Mouse (Mus musculus) intestine, embryonic 15.5 days (tissue): ENCODE results near the gene Vat1l. TPM values are rescaled to one million over a fixed set of nuclear protein-coding genes. Genes with fewer than 3 reads are reported as not detected.

Experiments
- ATAC-seq: fragments of 200-750 bp; cut with Nextera tagmentation; 2 replicates; pipeline ENCODE4 v1.8.0; 2017; ENCODE audit warnings: moderate TSS enrichment, moderate library complexity
- H3K27ac ChIP-seq: fragments of 300-500 bp; sonication (generic); 2 replicates; pipeline ENCODE4 v1.5.1; 2015; ENCODE audit warnings: mild to moderate bottlenecking, inconsistent platforms
- H3K27me3 ChIP-seq: fragments of 300-500 bp; sonication (generic); replicated peaks from 2 replicates; pipeline ENCODE4 v1.6.1; 2015; ENCODE audit warnings: inconsistent platforms
- H3K36me3 ChIP-seq: fragments of 300-500 bp; sonication (generic); 2 replicates; pipeline ENCODE4 v1.6.1; 2015; ENCODE audit warnings: inconsistent platforms
- H3K4me1 ChIP-seq: fragments of 300-500 bp; sonication (generic); replicated peaks from 2 replicates; pipeline ENCODE4 v1.6.1; 2015; ENCODE audit warnings: inconsistent platforms
- H3K4me2 ChIP-seq: fragments of 300-500 bp; sonication (generic); replicated peaks from 2 replicates; pipeline ENCODE4 v1.6.1; 2015; ENCODE audit warnings: mild to moderate bottlenecking, inconsistent platforms
- H3K4me3 ChIP-seq: fragments of 300-500 bp; sonication (generic); replicated peaks from 2 replicates; pipeline ENCODE4 v1.5.1; 2015; ENCODE audit warnings: inconsistent platforms
- H3K9ac ChIP-seq: fragments of 300-500 bp; sonication (generic); 2 replicates; pipeline ENCODE4 v1.6.1; 2015; ENCODE audit warnings: inconsistent platforms
- H3K9me3 ChIP-seq: fragments of 300-500 bp; sonication (generic); 2 replicates; pipeline ENCODE4 v1.6.1; 2016; ENCODE audit warnings: inconsistent platforms
- WGBS: fragments of 180-500 bp; shearing (Covaris S2); methylation state at CpG from one replicate; pipeline ENCODE4 v1.1.7; 2015; 5-methylcytosine and 5-hydroxymethylcytosine counted together
- polyA plus RNA-seq: library from polyadenylated mRNA; unstranded; fragments of >200 nt; fragmentation: Nextera tagmentation; extraction: Ambion mirVana; gene quantifications from 2 replicates; pipeline ENCODE4 v1.2.1, GENCODE M21; 2015

Gene Vat1l
- polyA plus RNA-seq, result 2.4 and 3.5 TPM in 2 replicates

GRCm38 (mm10) chr8:114205221-114205901, at the start of gene Vat1l:
Vat1l (plus strand) TSS chr8:114205612.
- peak; percentile 72 for ATAC-seq
- H3K9ac ChIP-seq, result no peak within 1 kb of the TSS
- peaks cover 8% of the 10 kb centered on the region; the same call in 1 of the 2 replicates for H3K4me1 ChIP-seq
- H3K9me3 ChIP-seq, result no peaks in the 10 kb centered on the region
- H3K4me3 ChIP-seq, result peak within 1 kb of the TSS; percentile 40
- no peak within 1 kb of the TSS for H3K27ac ChIP-seq
- peaks cover 20% of the 10 kb centered on the region for H3K27me3 ChIP-seq
- no peaks in the 10 kb centered on the region for H3K36me3 ChIP-seq
- WGBS, result under 1% methylated on average over 39 of the region's 39 CpGs
- H3K4me2 ChIP-seq, result peak within 1 kb of the TSS; percentile 79

GRCm38 (mm10) chr8:114158586-114158985, 46.8 kb upstream of the Vat1l start:
- Histone ChIP-seq H3K4me1 (no peaks in the 10 kb centered on the region), H3K4me3 (no peak overlapping the region), H3K9ac (no peak overlapping the region), H3K9me3 (no peaks in the 10 kb centered on the region), H3K27me3 (no peaks in the 10 kb centered on the region), H3K4me2 (no peak overlapping the region), H3K36me3 (no peaks in the 10 kb centered on the region), H3K27ac (no peak overlapping the region)
- WGBS, result 68% methylated on average over 2 of the region's 2 CpGs
- no peak for ATAC-seq

DNA sequence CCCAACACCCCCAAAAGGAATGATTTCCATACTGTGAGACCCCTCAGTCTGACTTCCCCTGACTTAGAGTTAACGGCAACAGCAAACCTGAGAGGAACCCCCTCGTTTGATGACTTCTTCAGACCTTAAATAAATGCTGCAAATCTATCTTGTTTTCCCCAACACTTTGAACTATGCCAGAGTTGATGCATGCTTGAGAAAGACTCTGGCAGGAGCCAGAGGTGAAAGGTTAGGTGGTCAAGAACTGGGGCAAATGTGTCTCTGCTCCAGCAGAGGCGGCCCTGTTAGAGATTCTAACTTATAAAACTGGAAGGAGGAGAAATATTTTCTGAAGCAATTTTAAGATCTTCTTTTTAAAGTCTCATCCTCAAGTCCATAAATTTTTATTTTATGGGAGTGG, 45.7 kb upstream of the Vat1l start:
- Histone ChIP-seq H3K27ac (no peak overlapping the region), H3K9ac (no peak overlapping the region), H3K4me1 (no peaks in the 10 kb centered on the region), H3K27me3 (no peaks in the 10 kb centered on the region), H3K36me3 (no peaks in the 10 kb centered on the region), H3K4me2 (no peak overlapping the region), H3K9me3 (no peaks in the 10 kb centered on the region), H3K4me3 (no peak overlapping the region)
- 70% methylated on average over 3 of the region's 3 CpGs for WGBS
- no peak for ATAC-seq

- no peak overlapping the region for H3K27ac ChIP-seq
- no peaks in the 10 kb centered on the region for H3K36me3 ChIP-seq
- no peaks in the 10 kb centered on the region for H3K27me3 ChIP-seq
- 83% methylated on average over 3 of the region's 3 CpGs for WGBS
- H3K4me3 ChIP-seq, result no peak overlapping the region
- H3K9ac ChIP-seq, result no peak overlapping the region
- no peak for ATAC-seq
- no peaks in the 10 kb centered on the region for H3K9me3 ChIP-seq
- no peaks in the 10 kb centered on the region for H3K4me1 ChIP-seq
- H3K4me2 ChIP-seq, result no peak overlapping the region
Observed at GRCm38 (mm10) chr8:114163871-114164270, 41.5 kb upstream of the Vat1l start.

DNA sequence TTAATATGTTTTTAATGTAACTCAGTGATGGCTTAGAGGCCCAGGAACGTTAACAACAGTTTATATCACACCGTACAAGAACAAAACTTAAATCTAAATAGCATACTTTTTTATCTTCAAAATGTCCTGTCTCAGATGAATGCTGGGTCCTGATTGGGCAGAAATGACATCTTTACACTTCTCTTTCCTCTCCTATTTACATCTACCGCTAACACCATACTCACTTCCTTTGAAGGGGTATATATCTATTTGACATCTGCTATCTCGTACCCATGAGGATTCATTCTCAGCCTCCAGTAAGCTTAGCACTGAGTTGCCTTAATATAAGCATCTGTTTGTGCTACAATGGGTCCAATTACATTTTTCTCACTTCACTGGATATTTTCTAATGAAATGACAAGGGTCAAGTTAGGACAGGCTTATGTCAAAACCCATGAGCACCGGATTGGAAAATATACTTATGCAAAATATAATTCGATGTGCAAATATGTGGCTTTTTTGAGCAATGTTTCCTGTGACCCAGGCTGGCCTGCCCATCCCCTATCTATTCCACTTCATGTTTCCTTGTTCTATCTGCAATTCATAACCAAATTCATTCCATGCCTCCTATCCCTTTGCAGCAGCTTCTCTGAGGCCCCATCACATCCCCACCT, 40.8 kb upstream of the Vat1l start:
- ATAC-seq, result no peak
- no peak overlapping the region for H3K4me3 ChIP-seq
- 77% methylated on average over 6 of the region's 6 CpGs for WGBS
- H3K4me1 ChIP-seq, result no peaks in the 10 kb centered on the region
- no peak overlapping the region for H3K4me2 ChIP-seq
- H3K9ac ChIP-seq, result no peak overlapping the region
- H3K9me3 ChIP-seq, result no peaks in the 10 kb centered on the region
- H3K36me3 ChIP-seq, result no peaks in the 10 kb centered on the region
- no peaks in the 10 kb centered on the region for H3K27me3 ChIP-seq
- no peak overlapping the region for H3K27ac ChIP-seq

DNA sequence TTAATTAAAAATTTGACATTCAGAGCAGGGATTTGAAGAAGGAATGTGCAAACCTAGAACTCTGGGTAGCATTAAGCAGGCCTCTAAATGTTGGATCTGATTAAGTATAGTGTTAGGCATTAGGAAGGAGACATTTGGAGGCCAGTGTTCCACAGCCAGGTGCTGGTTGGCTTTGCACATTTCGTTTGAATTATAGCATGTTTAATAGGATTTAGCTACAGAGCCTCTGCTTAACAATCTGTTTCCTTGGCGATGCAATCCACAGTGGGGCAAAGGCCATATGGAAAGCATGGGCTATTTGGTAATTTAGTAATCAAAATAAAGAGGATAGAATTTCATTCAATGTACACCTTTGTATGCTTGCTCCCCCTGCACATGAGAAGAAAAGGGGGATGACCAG, 39.7 kb upstream of the Vat1l start:
- Histone ChIP-seq H3K4me3 (no peak overlapping the region), H3K9ac (no peak overlapping the region), H3K36me3 (no peaks in the 10 kb centered on the region), H3K9me3 (no peaks in the 10 kb centered on the region), H3K4me2 (no peak overlapping the region), H3K27me3 (no peaks in the 10 kb centered on the region), H3K27ac (no peak overlapping the region), H3K4me1 (no peaks in the 10 kb centered on the region)
- no peak for ATAC-seq
- WGBS, result 55% methylated on average over 2 of the region's 2 CpGs

DNA sequence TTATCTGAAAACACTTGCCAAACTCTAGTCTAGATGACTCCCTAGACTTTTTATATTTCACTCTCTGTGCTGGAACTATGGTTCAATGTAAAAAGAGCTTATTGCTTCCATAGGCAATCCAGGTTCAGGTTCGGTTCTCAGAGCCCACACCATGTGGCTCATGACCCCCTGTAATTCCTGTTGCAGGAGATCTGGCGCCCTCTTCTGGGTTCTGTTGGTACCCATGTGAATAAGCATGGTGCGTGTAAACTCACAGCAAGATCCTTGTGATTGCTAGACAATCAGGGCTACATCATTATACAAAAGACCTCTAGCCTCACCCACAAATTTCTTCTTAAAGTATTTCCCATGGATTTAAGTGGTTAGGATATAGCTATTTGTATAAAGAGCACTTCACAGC, 28.7 kb upstream of the Vat1l start:
- no peak for ATAC-seq
- Histone ChIP-seq H3K4me3 (no peak overlapping the region), H3K4me2 (no peak overlapping the region), H3K4me1 (no peaks in the 10 kb centered on the region), H3K27ac (no peak overlapping the region), H3K27me3 (no peaks in the 10 kb centered on the region), H3K9ac (no peak overlapping the region), H3K9me3 (no peaks in the 10 kb centered on the region), H3K36me3 (no peaks in the 10 kb centered on the region)
- 73% methylated on average over 3 of the region's 3 CpGs for WGBS

DNA sequence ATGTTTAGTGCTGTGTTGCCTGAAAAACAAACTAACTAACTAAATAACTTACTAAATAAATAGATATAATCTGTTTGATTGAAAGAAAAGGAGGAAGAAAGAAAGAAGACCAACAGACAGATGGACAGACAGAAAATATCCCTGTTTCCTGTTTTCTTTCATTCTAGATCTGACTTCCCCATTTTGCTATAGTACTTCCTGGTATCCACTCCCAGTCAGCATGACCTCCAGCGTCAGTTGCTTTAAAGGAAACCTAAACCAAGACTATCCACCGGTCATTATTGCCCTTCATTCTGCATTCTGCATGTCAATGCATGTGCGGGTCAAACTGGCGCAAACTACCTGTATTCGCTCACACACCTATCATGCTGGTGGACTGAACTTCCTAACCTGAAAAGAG, 12.1 kb upstream of the Vat1l start:
- no peak overlapping the region for H3K4me2 ChIP-seq
- no peaks in the 10 kb centered on the region for H3K4me1 ChIP-seq
- H3K9me3 ChIP-seq, result no peaks in the 10 kb centered on the region
- no peaks in the 10 kb centered on the region for H3K27me3 ChIP-seq
- WGBS, result 87% methylated on average over 5 of the region's 5 CpGs
- no peak overlapping the region for H3K4me3 ChIP-seq
- no peak overlapping the region for H3K9ac ChIP-seq
- no peak for ATAC-seq
- no peaks in the 10 kb centered on the region for H3K36me3 ChIP-seq
- H3K27ac ChIP-seq, result no peak overlapping the region

DNA sequence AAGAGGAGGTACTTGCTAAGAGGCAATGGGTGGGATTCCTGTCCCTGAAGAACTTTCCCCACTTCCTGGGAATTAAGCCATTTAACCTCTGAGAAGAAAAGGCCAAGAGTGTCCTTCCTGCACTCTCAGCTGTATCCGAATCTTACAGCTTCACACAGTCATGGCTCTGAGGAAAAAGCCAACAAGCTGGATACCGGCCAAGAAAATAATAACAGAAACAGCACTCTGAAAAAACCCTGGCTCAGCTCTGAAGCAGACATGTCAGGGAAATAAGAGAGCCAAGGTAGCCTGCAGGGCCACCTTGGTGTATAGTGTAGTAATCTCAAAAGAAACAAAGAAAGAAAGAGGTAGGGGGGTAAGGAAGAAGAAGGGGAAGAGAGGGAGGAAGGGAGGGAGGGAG, 6.4 kb upstream of the Vat1l start:
- WGBS, result 41% methylated on average over 2 of the region's 2 CpGs
- no peak overlapping the region for H3K9ac ChIP-seq

DNA sequence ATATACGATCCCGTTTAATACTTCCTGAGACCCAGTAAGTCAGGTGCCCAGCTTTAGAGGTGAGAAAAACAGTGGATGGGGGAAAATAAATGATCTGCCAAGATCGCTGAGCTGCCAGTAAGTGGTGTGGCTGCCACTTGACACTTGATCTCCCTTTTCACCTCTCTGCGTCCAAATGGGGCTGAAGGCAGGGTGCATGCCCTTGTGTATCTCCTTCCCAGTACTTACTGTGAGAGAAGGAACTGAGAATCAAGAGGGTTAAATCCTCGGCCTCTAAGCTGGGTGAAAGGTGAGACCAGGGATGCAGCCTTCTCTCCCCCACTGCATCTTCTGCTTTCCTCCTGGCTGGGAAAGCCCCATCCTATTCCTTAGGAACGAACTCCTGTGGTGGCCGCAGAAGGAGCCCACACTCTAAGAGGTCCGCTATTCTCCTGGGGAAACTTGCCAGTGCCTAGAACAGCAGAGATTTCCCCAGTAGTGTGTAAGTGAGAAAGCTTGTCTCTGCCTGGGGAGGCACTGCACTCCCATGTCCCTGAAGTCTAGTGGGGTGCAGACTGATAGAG, 1.1 kb downstream of the Vat1l start:
- WGBS, result 8% methylated on average over 8 of the region's 8 CpGs
- Histone ChIP-seq H3K4me2 (no peak overlapping the region), H3K4me3 (no peak overlapping the region)

More for the DNA sequence above, 6.4 kb upstream of the Vat1l start:
- no peak for ATAC-seq
- no peak overlapping the region for H3K4me2 ChIP-seq
- no peaks in the 10 kb centered on the region for H3K36me3 ChIP-seq
- H3K4me1 ChIP-seq, result no peaks in the 10 kb centered on the region
- H3K27me3 ChIP-seq, result peaks cover 4% of the 10 kb centered on the region; the same call in 1 of the 2 replicates
- no peak overlapping the region for H3K4me3 ChIP-seq
- H3K27ac ChIP-seq, result no peak overlapping the region
- no peaks in the 10 kb centered on the region for H3K9me3 ChIP-seq

GRCm38 (mm10) chr8:114207026-114207425, 1.6 kb downstream of the Vat1l start:
- H3K4me2 ChIP-seq, result no peak overlapping the region
- H3K4me1 ChIP-seq, result peaks cover 8% of the 10 kb centered on the region; the same call in 1 of the 2 replicates
- H3K36me3 ChIP-seq, result no peaks in the 10 kb centered on the region
- no peak overlapping the region for H3K27ac ChIP-seq
- no peak for ATAC-seq
- no peak overlapping the region for H3K9ac ChIP-seq
- no peak overlapping the region for H3K4me3 ChIP-seq
- peaks cover 20% of the 10 kb centered on the region for H3K27me3 ChIP-seq
- no peaks in the 10 kb centered on the region for H3K9me3 ChIP-seq
- WGBS, result 34% methylated on average over 4 of the region's 4 CpGs

More for the DNA sequence above, 1.1 kb downstream of the Vat1l start:
- peaks cover 8% of the 10 kb centered on the region; the same call in 1 of the 2 replicates for H3K4me1 ChIP-seq
- peaks cover 20% of the 10 kb centered on the region for H3K27me3 ChIP-seq
- no peak overlapping the region for H3K27ac ChIP-seq
- H3K36me3 ChIP-seq, result no peaks in the 10 kb centered on the region
- no peak for ATAC-seq
- H3K9ac ChIP-seq, result no peak overlapping the region
- H3K9me3 ChIP-seq, result no peaks in the 10 kb centered on the region

DNA sequence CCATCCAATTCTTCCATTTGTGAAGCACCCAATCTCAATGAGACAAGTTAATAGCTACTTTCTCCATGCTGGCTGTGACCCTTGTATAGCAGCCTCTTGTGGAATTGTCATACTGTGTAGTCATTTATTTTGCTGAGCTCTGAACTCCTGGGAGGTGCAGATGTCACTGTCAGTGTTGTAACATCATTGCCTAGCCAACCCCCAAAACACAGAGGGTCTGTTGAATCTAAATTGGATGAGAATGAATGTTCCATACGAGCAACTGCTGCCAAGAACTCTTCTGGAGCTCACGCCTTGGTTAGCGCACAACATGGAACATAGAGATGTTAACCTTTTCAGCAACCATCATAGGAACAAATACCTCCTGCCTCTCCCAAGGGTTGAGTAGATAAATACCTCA, 15.4 kb downstream of the Vat1l start:
- no peak for ATAC-seq
- no peak overlapping the region for H3K27ac ChIP-seq
- no peaks in the 10 kb centered on the region for H3K4me1 ChIP-seq
- H3K4me2 ChIP-seq, result no peak overlapping the region
- 84% methylated on average over 3 of the region's 3 CpGs for WGBS
- no peaks in the 10 kb centered on the region for H3K27me3 ChIP-seq
- H3K36me3 ChIP-seq, result no peaks in the 10 kb centered on the region
- no peak overlapping the region for H3K4me3 ChIP-seq
- no peak overlapping the region for H3K9ac ChIP-seq
- no peaks in the 10 kb centered on the region for H3K9me3 ChIP-seq
